Mouse (Mus musculus): Measurements from ENCODE around the gene Daglb.
A peak's percentile ranks its signal among the peaks of the same experiment; 100 is the strongest.

The Daglb gene

DNA sequence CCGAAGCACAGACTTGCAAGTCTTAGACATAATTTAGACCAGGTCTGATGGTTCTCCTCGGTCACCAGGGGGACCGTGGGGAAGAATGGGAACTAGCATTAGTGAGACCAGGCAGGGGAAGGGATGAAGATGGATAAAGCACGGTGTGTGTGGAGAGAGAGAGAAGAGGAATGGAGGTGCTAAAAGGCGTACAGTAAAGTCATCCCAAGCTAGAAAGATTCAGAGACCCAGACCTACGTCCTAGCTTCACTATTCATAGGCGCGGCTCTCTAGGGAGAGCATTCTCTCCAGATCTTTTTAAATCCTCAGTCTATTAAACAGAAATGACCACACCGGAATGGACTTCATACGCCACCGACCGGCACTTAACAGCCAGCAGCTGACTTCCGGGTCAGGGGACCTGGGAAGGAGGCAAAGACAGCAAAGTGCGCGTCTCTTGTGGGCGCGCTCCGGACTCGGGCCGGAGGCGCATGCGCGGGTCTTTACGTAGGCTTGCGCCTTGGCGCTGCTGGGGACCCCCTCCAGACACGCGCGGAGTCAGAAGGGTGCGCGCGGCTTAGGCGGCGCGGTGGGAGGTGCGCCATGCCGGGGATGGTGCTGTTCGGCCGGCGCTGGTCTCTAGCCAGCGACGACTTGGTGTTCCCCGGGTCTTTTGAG is at the start of gene Daglb:
TSS of gene Daglb (plus strand) at position 485 of the 657 bp plus-strand sequence.
- peak; percentile 83 to 87 for DNase-seq (ENCODE audit: low spot score in 2 of 2)

DNA sequence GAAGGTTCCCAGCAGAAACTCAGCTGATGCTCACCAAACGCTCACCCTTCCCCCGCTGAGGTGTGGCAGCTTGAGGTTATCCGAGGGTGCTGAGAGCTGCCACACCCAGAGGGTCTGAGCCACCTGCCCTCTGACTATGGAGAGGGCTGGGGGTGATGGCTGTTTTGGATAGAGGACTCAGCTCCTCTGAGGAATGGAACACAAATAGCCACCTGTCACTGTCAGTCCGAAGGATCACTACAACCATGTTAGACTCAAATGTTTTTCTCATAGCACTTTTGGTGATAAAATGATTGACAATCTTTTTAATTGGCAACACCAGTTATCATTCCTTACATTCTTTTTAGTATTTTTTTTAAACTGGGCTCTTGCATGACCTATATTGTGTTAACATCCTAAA is 42.9 kb upstream of the Daglb start:
- DNase-seq (ENCODE audit: low spot score in 2 of 2), result no peak

DNA sequence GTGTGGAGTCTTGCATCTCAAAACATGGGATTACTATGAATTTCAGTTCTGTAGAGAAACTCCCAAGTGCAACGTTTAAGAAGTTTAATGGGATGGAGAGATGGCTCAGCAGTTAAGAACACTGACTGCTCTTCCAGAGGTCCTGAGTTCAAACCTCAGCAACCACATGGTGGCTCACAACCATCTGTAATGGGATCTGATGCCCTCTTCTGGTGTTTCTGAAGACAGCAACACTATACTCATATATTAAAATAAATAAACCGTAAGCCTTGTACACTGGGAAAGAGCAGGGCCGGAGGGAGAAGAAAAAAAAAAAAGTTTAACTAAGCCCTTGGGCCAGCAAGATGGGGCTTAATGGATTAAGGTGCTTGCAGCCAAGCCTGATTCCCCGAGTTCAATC is 41.4 kb upstream of the Daglb start:
- no peak for DNase-seq (ENCODE audit: low spot score in 2 of 2)

DNA sequence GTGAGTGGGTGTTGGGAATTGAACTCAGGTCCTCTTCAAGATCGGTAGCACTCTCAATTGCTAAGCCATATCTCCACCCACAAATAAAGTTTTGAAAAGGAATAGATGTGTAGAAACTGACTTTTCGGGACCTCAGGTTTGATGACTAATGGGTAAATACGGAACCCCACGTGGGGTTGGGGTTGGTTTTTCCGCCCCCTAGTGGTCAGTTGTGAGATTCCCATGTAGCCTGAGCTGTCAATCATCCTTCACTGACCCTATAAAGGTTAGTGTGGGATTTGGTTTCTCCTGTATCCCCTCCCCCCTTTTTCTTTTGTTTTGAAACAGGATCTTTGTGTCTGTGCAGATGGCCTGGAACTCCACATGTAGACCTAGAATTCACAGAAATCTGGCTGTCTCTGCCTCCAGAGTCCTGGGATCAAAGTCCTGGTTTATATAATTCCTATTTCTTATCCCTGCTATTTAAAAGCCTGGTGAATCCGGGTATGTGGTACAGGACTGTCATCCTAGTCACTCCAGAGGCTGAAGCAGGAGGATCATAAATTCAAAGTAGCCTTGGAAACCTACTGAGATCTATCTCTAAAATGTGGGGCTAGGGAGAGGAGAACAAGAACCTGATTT is 40.4 kb upstream of the Daglb start:
- peak; percentile 14 to 67 for DNase-seq (ENCODE audit: low spot score in 2 of 2)

DNA sequence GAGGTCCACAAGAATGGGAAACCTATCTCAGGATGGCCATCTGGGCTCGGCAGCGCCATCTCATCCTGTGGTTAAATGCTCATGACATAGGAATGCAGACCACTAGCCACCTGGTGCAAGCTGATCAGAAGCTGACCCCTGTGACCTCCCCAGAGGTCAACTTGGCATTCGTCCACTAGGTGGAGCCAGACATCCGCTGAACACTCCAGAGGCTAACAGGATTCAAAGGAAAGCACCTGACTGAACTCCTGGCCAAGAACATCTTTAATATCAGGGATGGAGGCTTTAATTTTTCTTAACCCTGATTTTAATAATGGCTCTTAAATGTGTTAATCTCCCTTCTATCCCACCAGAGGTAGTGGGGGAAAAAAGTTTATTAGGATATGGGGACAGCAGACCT is 30.0 kb upstream of the Daglb start:
- DNase-seq (ENCODE audit: low spot score in 2 of 2), result peak; percentile 16 to 71

DNA sequence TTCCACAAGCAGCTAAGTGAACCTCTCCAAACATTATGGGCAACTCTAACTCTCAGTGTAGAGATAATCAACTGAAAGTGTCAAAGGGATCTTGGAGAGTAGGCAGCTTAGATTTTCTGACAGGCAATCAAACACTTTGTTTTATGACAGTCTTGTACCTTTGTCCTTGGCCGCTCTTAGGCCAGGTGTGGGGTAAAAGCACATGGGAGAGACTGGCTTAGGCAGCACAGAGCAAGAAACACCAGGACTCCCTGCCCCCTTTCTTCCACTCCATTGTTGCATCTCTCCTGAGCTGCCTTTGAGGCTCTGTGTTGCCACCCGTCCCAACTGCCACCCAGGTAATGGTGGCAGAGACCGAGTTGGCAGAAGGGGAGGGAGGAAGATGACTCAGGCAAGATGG is 23.1 kb upstream of the Daglb start:
- no peak for DNase-seq (ENCODE audit: low spot score in 2 of 2)

DNA sequence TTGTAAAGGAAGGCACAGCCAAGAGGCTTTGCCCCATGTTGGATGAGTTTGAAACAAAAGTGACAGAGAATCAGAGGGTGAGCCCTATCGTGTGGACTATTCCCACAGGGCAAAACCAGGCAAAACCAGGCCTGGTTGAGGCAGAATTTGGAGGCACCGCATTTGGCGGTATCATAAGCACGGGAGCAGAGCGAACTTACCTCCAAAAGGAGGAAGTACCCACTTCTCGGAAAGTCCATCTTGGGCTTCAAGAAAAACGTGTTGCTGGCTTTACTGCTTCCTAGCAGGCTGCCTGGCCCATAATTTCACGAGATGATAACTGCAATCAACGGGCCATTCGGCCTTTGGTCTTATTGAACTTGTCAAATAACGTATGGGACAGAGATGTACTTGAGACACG is 22.6 kb upstream of the Daglb start:
- DNase-seq (ENCODE audit: low spot score in 2 of 2), result no peak

DNA sequence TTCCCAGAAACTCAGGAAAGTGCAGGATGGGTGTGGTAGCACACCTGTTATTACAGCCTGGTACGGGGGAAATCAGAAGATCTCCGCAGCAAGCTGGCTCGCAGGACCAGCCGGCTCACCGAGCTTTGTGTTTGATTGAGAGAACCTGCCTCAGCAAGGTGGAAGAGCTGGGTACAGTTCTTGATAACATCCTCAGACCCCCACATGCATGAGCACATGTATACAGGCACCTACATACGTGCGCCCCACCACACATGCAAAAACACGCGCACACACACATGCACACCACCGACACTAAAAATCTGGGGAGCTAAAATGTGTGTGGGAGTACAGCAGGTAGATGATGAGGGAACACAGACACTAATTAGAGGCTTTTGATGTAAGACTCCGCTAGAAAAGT is 713 bp upstream of the Daglb start:
- DNase-seq (ENCODE audit: low spot score in 2 of 2), result no peak

DNA sequence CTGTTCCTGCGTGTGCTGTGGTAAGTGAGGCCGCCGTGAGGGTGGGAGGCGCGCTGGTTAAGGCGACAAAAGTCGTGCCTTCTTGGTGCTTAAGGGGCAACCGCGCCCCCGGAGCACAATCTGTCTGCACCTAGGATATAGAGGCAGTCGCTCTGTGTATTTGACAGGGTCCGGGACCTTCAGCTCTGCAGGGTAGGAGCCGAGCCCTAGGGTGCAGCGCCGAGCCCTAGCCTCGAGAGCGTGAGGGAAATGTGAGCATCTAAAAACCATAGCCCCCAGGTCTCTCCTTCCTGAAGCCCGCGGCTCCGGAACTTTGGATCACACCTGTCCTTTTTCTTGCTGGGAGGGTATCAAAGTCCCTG is 354 bp downstream of the Daglb start:
- DNase-seq (ENCODE audit: low spot score in 2 of 2), result no peak

DNA sequence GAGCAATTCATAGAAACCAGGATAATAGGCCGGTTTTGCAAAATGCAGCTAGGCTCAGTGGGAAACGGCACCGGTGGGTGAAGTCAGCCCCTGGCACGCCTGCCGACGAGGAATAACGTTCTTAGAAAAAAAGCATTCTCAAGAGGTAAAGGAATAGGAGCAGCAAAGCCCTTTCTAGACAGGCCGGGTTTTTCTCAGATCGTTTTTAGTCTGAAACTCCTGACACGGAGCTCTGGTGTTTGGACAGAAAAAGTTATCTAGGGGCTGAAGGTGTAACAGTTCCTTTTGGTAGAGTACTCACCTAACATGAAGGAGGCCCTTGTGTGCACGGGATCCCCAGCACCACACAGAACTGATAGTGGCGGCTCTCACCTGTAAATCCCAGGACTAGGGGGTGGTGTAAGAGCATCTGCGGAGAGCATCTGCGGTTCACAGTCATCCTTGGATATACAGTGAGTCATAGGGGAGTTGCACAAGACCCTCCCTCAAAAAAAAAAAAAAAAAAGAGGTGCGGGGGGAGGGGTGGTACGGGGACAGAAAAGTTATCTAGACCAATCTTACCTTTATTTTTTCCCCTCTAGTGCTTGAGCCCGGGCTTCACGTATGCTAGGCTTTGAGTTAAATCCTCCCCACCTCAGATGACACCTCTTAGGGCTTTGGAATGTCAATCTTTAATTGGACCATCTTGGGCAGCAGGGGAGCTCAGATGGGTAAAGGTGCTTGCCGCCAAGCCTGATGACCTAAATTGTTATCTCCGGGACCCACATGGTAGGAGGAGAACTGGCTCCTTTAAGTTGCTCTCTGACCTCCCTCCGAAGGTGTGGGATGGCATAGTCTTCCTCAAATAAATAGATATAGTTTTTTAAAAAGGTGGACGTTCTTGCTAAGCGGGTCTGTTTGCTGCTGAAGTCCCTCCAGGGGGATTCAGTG is 1.0 kb downstream of the Daglb start:
- DNase-seq (ENCODE audit: low spot score in 2 of 2), result no peak

DNA sequence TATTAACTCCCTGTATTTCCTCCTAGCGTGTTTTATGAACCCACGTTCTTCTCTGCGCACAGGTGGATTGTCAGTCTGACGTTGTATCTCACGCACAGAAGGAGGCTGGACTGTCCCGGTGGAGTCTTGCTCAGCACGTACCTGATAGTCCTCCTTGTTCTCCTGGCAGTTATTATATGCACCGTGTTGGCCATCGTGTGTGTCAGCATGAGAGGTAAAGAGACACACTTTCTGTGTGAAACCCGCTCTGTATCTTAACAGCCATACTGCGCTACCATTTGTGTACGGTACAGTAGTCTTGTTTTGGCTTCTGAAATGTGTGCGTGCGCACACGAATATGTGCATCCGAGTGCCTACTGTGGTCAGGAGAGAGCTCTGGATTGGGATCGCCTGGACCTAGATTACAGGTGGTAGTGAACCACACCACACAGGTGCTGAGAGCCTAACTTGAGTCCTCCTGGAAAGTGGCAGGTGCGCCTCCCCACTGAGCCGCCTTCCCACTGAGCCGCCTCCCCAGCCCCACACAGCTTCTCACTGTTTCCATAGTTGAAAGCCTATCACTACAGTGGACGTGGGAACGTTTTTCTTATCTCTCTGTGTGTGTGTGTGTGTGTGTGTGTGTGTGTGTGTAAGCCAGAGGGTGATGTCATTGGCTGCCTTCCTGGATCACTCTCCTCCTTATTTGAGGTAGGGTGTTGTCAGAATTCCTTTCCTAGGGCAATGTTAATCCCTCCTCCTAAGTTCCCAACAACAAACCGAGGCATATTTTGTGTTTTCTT is 2.7 kb downstream of the Daglb start:
- no peak for DNase-seq (ENCODE audit: low spot score in 2 of 2)

DNA sequence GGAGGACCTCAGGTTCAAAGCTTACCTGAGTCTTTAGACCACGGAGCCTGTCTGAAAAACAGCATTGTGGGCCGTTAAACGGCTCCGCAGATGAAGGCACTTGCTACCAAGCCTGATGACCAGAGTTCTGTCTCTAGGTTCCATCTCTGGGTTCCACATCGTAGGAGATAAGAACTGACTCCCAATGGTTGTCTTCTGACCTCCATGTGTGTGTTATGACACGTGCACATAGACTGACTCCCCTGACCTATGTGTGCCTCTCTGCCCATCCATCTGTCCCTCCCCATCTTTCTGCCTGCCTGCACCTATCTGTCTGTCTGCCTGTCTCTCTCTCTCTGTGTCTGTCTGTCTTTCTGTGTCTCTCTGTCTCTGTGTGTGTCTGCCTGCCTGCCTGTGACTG is 3.5 kb downstream of the Daglb start:
- no peak for DNase-seq (ENCODE audit: low spot score in 2 of 2)

DNA sequence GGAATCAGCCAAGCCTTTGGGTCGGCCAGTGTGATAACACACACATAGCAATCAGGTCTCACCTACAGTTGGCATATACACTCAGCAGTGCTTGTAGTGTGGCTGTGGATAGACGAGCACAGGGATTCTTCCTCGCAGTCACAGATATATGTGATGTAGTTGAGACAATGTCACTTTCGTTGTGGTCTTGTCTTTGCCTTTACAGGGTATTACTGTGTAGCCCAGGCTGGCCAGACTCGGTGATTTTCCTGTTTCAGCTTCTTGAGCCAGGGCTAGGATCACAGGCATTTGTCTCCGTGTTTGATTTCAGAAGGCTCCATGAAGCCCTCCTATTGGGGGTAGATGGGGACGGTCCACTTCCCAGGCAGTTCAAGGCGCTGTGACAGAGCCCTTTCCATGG is 5.2 kb downstream of the Daglb start:
- no peak for DNase-seq (ENCODE audit: low spot score in 2 of 2)

DNA sequence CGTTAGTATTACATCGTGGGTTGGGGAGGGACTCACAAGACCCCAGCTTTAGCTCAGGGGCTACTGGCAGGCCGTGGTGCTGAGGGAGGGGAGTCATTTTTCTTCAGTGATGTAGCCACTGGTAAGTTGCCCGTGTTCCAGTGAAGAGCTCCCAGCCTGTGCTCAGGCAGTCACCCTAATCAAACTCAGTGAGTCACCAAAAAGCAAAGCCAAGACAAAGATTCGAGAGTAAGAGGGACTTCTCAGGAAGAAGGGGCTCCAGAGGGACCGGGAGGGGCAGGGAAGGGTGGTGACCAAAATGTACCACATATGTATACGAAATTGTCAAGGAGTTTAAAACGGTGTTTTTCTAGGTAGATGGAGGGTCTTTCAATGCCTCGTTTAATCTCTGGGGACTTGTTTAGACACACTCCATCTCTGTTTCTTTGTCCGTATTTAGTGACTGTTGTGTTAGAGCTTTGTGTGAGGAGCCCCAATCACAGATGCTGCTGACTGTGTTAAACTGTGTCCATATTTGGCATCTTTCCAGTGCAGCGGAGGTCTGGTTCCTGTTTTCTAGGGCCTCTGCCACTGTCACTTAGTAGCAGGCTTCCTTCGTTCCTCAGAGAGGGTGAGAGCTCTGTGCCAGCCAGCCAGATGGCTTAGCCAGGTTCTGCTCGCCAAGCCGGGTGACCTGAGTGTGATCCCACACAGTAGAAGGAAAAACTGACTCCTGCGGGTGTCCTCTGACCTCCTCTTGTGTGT is 6.2 kb downstream of the Daglb start:
- no peak for DNase-seq (ENCODE audit: low spot score in 2 of 2)

DNA sequence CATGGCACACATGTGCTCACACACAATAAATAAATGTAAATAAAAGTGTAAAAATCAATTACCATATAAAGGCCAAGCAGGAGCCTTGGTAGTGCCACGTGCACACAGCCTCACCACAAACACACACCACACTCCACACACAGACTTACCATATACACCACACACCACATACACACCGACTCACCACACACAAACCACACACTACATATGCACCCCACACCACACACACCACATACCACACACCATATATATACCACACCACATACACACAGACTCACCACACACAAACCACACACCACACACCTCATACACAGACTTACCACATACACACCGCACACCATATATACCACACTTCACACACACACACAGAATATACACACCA is 6.8 kb downstream of the Daglb start:
- no peak for DNase-seq (ENCODE audit: low spot score in 2 of 2)

DNA sequence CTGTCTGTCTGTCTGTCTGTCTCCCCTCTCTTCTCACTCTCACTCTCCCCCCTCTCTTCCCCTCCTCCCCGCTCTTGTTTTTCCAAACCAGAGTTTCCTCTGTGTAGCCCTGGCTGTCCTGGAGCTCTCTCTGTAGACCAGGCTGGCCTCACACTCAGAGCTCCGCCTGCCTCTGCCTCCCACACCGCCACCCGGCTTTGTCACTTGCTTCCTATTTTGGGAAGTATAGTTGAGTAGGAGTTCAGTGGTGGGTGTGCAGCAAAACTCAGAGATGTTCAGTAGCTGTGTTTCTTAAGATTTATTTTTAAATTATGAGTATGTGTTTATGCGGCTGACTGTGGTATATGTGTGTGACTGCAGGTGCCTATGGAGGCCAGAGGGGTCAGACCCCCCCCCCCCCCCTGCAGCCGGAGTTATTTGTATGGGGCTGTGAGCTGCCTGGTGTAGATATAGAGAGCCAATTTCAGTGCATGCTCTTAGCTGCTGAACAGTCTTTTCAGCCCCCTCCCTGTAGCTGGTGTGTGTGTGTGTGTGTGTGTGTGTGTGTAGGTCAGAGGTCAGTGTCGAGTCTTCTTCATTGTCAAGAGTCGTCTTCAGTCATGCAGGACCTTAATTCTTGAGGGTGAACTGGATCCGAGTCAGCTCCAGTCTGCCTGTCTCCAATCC is 7.7 kb downstream of the Daglb start:
- no peak for DNase-seq (ENCODE audit: low spot score in 2 of 2)

DNA sequence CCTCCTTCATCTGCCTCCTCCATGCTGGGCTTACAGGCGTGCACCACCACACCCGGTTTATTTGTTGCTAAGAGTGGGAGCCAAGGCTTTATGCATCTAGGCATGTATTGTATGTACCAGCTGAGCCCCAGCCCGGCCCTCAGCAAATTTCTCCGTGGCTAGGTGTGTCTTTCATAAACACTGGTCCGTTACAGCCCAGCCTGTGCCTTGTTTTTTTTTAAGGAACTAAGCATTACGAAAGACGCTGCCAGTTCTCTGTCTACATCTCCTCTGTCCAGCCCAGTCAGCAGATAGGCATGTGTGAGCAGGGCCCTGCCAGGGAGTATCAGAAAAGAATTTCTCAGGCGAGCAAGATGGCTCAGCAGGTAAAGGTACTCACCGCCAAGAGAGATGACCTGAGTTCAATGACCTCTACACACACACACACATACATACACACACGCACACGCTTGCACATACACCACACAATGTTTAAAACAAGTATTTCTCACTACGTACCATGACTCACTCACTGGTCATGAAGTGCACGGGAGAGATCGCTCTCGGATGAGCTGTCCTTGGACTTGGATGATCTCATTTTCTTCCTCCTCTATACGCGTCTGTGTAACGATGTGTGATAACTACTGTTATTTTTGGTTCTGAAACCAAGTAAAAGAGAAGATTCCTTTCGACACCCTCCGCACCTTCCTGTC is 10.9 kb downstream of the Daglb start:
- no peak for DNase-seq (ENCODE audit: low spot score in 2 of 2)

DNA sequence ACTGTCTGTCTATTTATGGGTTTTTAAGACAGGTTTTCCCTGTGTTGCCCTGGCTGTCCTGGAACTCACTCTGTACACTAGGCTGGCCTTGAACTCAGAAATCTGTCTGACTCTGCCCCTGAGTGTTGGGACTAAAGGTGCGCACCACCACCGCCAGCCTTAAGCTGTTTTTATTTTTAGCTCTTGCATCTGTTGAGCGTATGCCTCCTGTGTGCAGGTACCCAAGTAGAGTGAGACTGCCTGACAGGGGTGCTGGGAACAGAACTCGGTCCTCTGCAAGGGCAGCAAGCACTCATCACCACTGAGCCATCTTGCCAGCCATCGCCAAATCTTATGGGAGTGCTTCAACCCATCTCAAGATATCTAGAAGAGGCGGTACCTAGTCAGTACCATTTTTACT is 11.6 kb downstream of the Daglb start:
- DNase-seq (ENCODE audit: low spot score in 2 of 2), result no peak

DNA sequence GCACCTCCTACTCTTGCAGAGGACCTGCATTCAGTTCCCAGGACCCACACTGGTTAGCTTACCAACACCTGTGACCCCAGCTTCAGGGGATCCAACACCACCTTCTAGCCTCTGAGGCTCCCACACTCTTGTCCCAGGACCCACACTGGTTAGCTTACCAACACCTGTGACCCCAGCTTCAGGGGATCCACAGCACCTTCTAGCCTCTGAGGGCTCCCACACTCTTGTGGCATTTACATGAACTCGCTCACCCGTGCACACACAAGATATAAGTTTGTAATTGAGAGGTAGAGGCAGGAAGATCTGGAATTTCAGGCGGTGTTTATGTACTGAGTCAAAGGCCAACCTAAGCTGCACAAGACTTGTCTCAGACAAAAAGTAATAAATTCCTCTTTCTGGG is 13.5 kb downstream of the Daglb start:
- DNase-seq (ENCODE audit: low spot score in 2 of 2), result no peak

DNA sequence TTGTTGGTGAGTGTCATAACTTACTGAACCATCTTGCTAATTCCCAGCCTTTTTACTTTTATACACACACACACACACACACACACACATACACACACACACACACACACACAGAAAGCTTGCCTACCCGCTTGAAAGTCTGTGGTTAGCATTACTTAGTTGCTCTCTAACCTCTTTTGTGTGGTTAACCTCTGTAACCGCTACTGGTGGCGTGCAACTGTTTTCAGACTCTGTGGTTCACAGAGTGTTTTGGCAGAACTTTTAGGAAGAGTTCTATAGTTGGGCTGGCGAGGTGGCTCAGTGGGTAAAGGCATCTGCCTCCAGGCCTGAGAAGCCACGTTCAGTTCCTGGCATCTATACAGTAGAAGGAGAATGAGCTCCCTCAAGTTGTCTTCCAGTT is 20.6 kb downstream of the Daglb start:
- peak; percentile 14 for DNase-seq (ENCODE audit: low spot score in 2 of 2)

Data from thymus, postnatal 10 days (tissue).